Mouse (Mus musculus) thymus, adult 2 months (tissue): ENCODE measurements around the gene Gm20075.

Source experiments
- CTCF ChIP-seq: fragments of 200-500 bp; IDR thresholded peaks from 2 replicates; pipeline ENCODE4 v1.5.1; 2012; ENCODE audit warnings: mild to moderate bottlenecking, control low read depth, low read length, moderate library complexity, borderline replicate concordance; ENCODE audit not compliant: control insufficient read depth, poor library complexity, insufficient read depth; ENCODE audit errors: extremely low read depth
- POLR2A ChIP-seq: fragments of 200-500 bp; IDR thresholded peaks from 2 replicates; pipeline ENCODE4 v1.6.1; 2012; ENCODE audit warnings: mild to moderate bottlenecking, low read length, control low read depth, moderate library complexity; ENCODE audit not compliant: control insufficient read depth, poor library complexity, insufficient read depth; ENCODE audit errors: extremely low read depth

- TF ChIP-seq CTCF (no peak), POLR2A (no peak)
These were observed 45.5 kb upstream of the Gm20075 start for GRCm38 (mm10) chr13:96126669-96127068.
